Mouse (Mus musculus) CD8-positive naive resting alpha-beta T cell, adult 2 months (primary cell): ENCODE data around the gene D17H6S53E.
A peak's percentile ranks its signal among the peaks of the same experiment; 100 is the strongest.

Experiments used
- DNase-seq, 2 experiments: peaks; one replicate each; pipeline ENCODE4 v3.0.0; 2022; ENCODE audit warnings: low read depth in 2 of 2, low spot score in 2 of 2

Gene D17H6S53E

GRCm38 (mm10) chr17:35131038-35131437 is 4.9 kb downstream of the D17H6S53E start:
- DNase-seq, result no peak

GRCm38 (mm10) chr17:35131500-35132173 is 5.5 kb downstream of the D17H6S53E start, which contains the start of gene Apom:
Gene Apom, minus strand, starts transcription at chr17:35132050.
- DNase-seq, result no peak

GRCm38 (mm10) chr17:35132174-35132560 is 6.0 kb downstream of the D17H6S53E start:
- no peak for DNase-seq

- no peak for DNase-seq
These were observed 7.3 kb downstream of the D17H6S53E start for GRCm38 (mm10) chr17:35133517-35133916.

- DNase-seq, result peak; percentile 92 to 95
These were observed 8.8 kb downstream of the D17H6S53E start, which contains the start of gene Bag6 for GRCm38 (mm10) chr17:35134801-35135590. Gene Bag6, plus strand, starts transcription at chr17:35135178.

- peak in 1 of 2 experiments; percentile 21 for DNase-seq
These were observed 9.6 kb downstream of the D17H6S53E start for GRCm38 (mm10) chr17:35135591-35136320.

GRCm38 (mm10) chr17:35139269-35139668 is 13.1 kb downstream of the D17H6S53E start:
- DNase-seq, result no peak

- DNase-seq, result no peak
These were observed 14.4 kb downstream of the D17H6S53E start for GRCm38 (mm10) chr17:35140490-35140996.

- DNase-seq, result no peak
These were observed 15.8 kb downstream of the D17H6S53E start for GRCm38 (mm10) chr17:35141971-35142370.

- DNase-seq, result no peak
These were observed 20.0 kb downstream of the D17H6S53E start for GRCm38 (mm10) chr17:35146139-35146538.

- no peak for DNase-seq
These were observed 21.2 kb downstream of the D17H6S53E start for GRCm38 (mm10) chr17:35147348-35147747.

- DNase-seq, result no peak
These were observed 21.9 kb downstream of the D17H6S53E start for GRCm38 (mm10) chr17:35147922-35148639.

- DNase-seq, result no peak
These were observed 25.9 kb downstream of the D17H6S53E start for GRCm38 (mm10) chr17:35152121-35152520.

GRCm38 (mm10) chr17:35153077-35153476 is 26.9 kb downstream of the D17H6S53E start:
- no peak for DNase-seq

- DNase-seq, result no peak
These were observed 27.8 kb downstream of the D17H6S53E start for GRCm38 (mm10) chr17:35153931-35154330.

- no peak for DNase-seq
These were observed 28.4 kb downstream of the D17H6S53E start for GRCm38 (mm10) chr17:35154616-35155015.

GRCm38 (mm10) chr17:35155451-35155850 is 29.3 kb downstream of the D17H6S53E start:
- no peak for DNase-seq

GRCm38 (mm10) chr17:35156461-35157200 is 30.5 kb downstream of the D17H6S53E start:
- no peak for DNase-seq

GRCm38 (mm10) chr17:35157254-35157653 is 31.1 kb downstream of the D17H6S53E start:
- no peak for DNase-seq

GRCm38 (mm10) chr17:35157661-35158175 is 31.5 kb downstream of the D17H6S53E start:
- DNase-seq, result no peak
